Mouse (Mus musculus): ENCODE measurements around the gene Tbc1d2b. TPM values are rescaled to one million over a fixed set of nuclear protein-coding genes. Genes with fewer than 3 reads are reported as not detected.

Tbc1d2b gene
- polyA plus RNA-seq, 1 experiment from 2014 or later: 5.2 TPM

GRCm38 (mm10) chr9:90262591-90263339, 7.8 kb downstream of the Tbc1d2b start:
- ATAC-seq (ENCODE audit: extremely low read depth, insufficient number of reproducible peaks, low FRiP score, low TSS enrichment): no peak
- Histone ChIP-seq H3K27me3 (replicated peaks) (no peaks in the 10 kb centered on the region), H3K27ac (replicated peaks) (no peak overlapping the region), H3K4me2 (no peak overlapping the region), H3K36me3 (0 out of 2 replicates have a peak, but pooled peaks cover 10% of the 10 kb centered on the region), H3K9ac (no peak overlapping the region), H3K9me3 (no peaks in the 10 kb centered on the region), H3K4me3 (no peak overlapping the region), H3K4me1 (peaks cover 47% of the 10 kb centered on the region)
- WGBS: 78% methylated on average over 7 of the region's 7 CpGs

DNA sequence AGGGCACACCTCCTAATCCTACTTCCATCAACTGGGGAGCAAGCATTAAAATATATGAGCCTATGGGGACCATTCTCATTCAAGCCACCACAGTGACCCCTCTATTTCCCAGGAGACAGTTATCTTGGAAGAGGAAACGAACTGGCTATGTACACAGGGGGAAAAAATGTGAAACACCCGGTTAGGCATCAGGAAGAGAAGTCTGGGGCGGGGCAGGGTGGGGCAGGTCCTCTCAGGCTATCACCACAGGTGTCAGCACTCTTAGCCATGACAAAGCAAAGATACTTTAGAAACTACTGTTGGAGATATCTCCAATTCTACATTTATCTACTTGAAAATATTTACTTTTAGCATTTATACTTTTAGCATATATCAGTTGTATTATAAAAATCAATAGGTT, 8.5 kb downstream of the Tbc1d2b start:
- no peak for ATAC-seq (ENCODE audit: extremely low read depth, insufficient number of reproducible peaks, low FRiP score, low TSS enrichment)

GRCm38 (mm10) chr9:90260600-90261375, 9.8 kb downstream of the Tbc1d2b start:
- WGBS: 30% methylated on average over 13 of the region's 13 CpGs
- Histone ChIP-seq H3K4me3 (no peak overlapping the region), H3K9me3 (no peaks in the 10 kb centered on the region), H3K4me1 (peaks cover 59% of the 10 kb centered on the region), H3K27ac (replicated peaks) (peak overlapping the region; percentile 63), H3K9ac (peak overlapping the region; percentile 20; the same call in 1 of the 2 replicates), H3K27me3 (replicated peaks) (no peaks in the 10 kb centered on the region), H3K36me3 (0 out of 2 replicates have a peak, but pooled peaks cover 10% of the 10 kb centered on the region), H3K4me2 (peak overlapping the region; percentile 21)
- ATAC-seq (ENCODE audit: extremely low read depth, insufficient number of reproducible peaks, low FRiP score, low TSS enrichment): no peak

More for the DNA sequence above, 8.5 kb downstream of the Tbc1d2b start:
- Histone ChIP-seq H3K9ac (no peak overlapping the region), H3K4me1 (peaks cover 49% of the 10 kb centered on the region), H3K4me3 (no peak overlapping the region), H3K9me3 (no peaks in the 10 kb centered on the region), H3K36me3 (0 out of 2 replicates have a peak, but pooled peaks cover 10% of the 10 kb centered on the region), H3K27me3 (replicated peaks) (no peaks in the 10 kb centered on the region), H3K27ac (replicated peaks) (no peak overlapping the region), H3K4me2 (no peak overlapping the region)
- WGBS: 43% methylated on average over 3 of the region's 3 CpGs

DNA sequence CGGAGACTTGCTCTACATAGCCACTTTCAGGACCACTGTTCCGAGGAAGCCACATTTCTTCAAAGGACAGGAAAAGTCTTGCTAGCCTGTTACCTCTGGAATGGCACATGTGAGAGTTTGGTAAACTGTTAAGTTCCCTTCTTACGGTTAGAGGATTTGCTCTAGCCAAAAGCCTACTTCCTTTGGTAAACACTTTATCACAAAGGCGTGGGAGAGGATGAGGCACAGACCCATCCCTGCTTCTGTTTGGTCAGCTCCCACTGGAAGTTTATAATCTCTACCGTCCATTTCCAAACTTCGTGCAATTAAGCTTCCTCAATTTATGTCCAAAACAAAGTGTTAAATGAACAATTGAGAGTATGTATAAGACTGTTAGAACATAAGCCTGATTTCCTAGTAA, 10.5 kb downstream of the Tbc1d2b start:
- H3K4me2 ChIP-seq: peak overlapping the region; percentile 21; the same call in 1 of the 2 replicates
- WGBS: 50% methylated on average over 6 of the region's 6 CpGs
- no peak overlapping the region for H3K9ac ChIP-seq
- no peaks in the 10 kb centered on the region for H3K9me3 ChIP-seq
- 0 out of 2 replicates have a peak, but pooled peaks cover 10% of the 10 kb centered on the region for H3K36me3 ChIP-seq
- no peak overlapping the region for H3K4me3 ChIP-seq
- ATAC-seq (ENCODE audit: extremely low read depth, insufficient number of reproducible peaks, low FRiP score, low TSS enrichment): no peak
- peaks cover 61% of the 10 kb centered on the region for H3K4me1 ChIP-seq
- H3K27ac ChIP-seq (replicated peaks): peak overlapping the region; percentile 63
- H3K27me3 ChIP-seq (replicated peaks): no peaks in the 10 kb centered on the region

- H3K4me1 ChIP-seq: peaks cover 61% of the 10 kb centered on the region
- 68% methylated on average over 12 of the region's 12 CpGs for WGBS
- no peak overlapping the region for H3K4me2 ChIP-seq
- H3K27me3 ChIP-seq (replicated peaks): no peaks in the 10 kb centered on the region
- H3K9ac ChIP-seq: no peak overlapping the region
- peak overlapping the region; percentile 63 for H3K27ac ChIP-seq (replicated peaks)
- no peaks in the 10 kb centered on the region for H3K9me3 ChIP-seq
- 0 out of 2 replicates have a peak, but pooled peaks cover 10% of the 10 kb centered on the region for H3K36me3 ChIP-seq
- ATAC-seq (ENCODE audit: extremely low read depth, insufficient number of reproducible peaks, low FRiP score, low TSS enrichment): no peak
- no peak overlapping the region for H3K4me3 ChIP-seq
Observed at GRCm38 (mm10) chr9:90259400-90259950, 11.1 kb downstream of the Tbc1d2b start.

DNA sequence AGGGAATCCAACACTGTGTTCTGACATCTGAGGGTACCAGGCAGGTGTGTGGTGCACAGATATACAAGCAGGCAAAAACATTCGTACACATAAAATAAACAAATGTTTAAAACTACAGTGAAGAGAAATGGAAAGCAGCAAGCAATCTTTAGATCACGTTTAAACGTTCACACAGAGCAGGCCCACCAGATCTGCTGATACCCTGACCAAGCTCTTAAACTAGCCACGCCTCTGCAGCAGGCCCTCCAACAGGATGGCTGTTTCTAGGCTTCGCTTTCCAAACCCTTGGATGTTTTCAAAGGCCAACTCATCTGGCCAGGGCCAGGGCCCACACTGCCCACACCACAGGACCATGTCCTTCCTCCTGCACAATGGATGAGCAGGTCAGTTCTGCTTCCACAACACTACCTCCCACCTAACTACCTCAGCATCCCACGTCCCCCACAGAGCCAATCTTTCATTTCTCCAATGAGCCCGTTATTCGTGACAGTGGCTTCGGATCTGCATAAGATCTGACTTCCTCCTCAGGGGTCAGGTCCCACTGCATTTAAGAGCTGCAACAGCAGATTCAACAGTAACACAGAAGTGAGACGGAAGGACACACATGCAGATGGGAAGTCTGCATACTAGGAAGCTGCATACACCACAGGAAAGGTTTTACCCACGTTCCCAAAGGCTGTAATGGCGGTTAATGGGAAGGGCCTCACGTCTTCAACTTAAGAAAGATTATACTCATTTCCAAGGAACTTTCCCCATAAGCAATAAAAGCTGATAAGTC, 12.7 kb downstream of the Tbc1d2b start:
- peaks cover 61% of the 10 kb centered on the region for H3K4me1 ChIP-seq
- H3K36me3 ChIP-seq: no peaks in the 10 kb centered on the region
- WGBS: 72% methylated on average over 13 of the region's 13 CpGs
- no peak overlapping the region for H3K4me3 ChIP-seq
- H3K9me3 ChIP-seq: no peaks in the 10 kb centered on the region
- H3K27ac ChIP-seq (replicated peaks): no peak overlapping the region
- H3K9ac ChIP-seq: no peak overlapping the region
- ATAC-seq (ENCODE audit: extremely low read depth, insufficient number of reproducible peaks, low FRiP score, low TSS enrichment): no peak
- H3K27me3 ChIP-seq (replicated peaks): no peaks in the 10 kb centered on the region
- no peak overlapping the region for H3K4me2 ChIP-seq

DNA sequence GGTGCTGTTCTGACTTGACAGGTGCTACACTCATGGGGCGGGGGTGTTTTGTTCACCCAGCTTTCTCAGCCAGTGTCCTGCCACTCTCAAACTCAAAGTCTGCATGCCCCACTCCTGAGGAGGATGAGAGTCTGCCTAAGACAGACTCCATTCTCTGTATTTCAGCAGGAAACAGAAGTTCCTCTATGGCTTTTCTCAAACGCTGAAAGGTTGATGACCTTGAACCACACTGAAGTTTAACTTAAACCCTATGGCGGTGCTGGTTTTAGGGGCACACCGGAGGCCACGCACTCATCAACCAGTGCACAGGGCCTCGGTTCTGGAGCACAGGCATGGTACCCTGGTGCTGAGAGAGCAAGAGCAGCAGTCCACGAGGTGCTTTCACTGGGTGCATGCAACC, 13.4 kb downstream of the Tbc1d2b start:
- 57% methylated on average over 7 of the region's 7 CpGs for WGBS
- Histone ChIP-seq H3K4me3 (no peak overlapping the region), H3K27ac (replicated peaks) (no peak overlapping the region), H3K27me3 (replicated peaks) (no peaks in the 10 kb centered on the region), H3K4me2 (no peak overlapping the region), H3K9me3 (no peaks in the 10 kb centered on the region), H3K4me1 (peaks cover 61% of the 10 kb centered on the region), H3K36me3 (no peaks in the 10 kb centered on the region), H3K9ac (no peak overlapping the region)
- no peak for ATAC-seq (ENCODE audit: extremely low read depth, insufficient number of reproducible peaks, low FRiP score, low TSS enrichment)

GRCm38 (mm10) chr9:90255844-90256405, 14.7 kb downstream of the Tbc1d2b start:
- no peak overlapping the region for H3K27ac ChIP-seq (replicated peaks)

GRCm38 (mm10) chr9:90253181-90253580, 17.4 kb downstream of the Tbc1d2b start:
- Histone ChIP-seq H3K27me3 (replicated peaks) (no peaks in the 10 kb centered on the region), H3K4me1 (peaks cover 64% of the 10 kb centered on the region)
- WGBS: 94% methylated on average over 2 of the region's 2 CpGs

More at GRCm38 (mm10) chr9:90255844-90256405, 14.7 kb downstream of the Tbc1d2b start:
- Histone ChIP-seq H3K27me3 (replicated peaks) (no peaks in the 10 kb centered on the region), H3K36me3 (no peaks in the 10 kb centered on the region), H3K9ac (no peak overlapping the region; the same call in 1 of the 2 replicates), H3K9me3 (no peaks in the 10 kb centered on the region), H3K4me2 (no peak overlapping the region), H3K4me1 (peaks cover 59% of the 10 kb centered on the region), H3K4me3 (no peak overlapping the region)
- ATAC-seq (ENCODE audit: extremely low read depth, insufficient number of reproducible peaks, low FRiP score, low TSS enrichment): no peak
- WGBS: 34% methylated on average over 6 of the region's 6 CpGs

DNA sequence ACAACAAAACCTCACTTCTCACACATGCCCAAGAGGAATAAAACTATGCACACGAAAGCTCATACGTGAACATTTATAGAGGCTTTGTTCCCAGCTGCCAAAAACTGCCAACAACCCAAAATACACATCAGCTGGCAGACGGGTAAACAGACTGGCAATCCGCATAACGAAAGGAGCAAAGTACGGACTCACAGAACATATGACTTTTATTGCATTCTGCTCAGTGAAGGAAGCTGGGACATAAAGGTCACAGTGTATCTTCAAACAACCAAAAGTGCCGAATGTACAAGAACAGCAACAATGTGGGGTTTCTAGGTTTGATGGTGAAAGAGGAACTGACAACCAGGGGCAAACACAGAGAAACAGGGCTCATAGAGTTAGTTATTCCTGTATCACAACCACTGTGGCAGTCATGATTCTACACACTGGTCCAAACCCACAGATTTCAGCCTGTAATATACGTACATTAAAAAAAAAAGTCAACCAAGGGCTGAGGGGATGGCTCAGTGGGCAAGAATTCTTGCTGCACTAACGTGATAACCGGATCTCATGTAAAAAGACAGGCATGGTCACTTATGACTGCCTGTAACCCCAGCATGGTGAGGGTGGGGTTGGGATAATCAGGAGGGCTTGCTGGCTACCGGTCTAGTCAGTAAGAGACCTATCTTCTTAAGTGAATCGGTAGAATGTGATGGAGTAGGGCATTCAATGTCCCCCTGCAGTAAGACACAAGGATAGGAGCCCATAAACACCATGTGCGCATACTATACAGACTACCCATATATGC, 19.4 kb downstream of the Tbc1d2b start:
- 78% methylated on average over 13 of the region's 13 CpGs for WGBS
- Histone ChIP-seq H3K9ac (no peak overlapping the region), H3K27ac (replicated peaks) (0 out of 2 replicates have a peak overlapping the region, but pooled peaks have one; percentile 12), H3K4me3 (no peak overlapping the region), H3K4me1 (peaks cover 57% of the 10 kb centered on the region), H3K9me3 (no peaks in the 10 kb centered on the region), H3K27me3 (replicated peaks) (no peaks in the 10 kb centered on the region), H3K4me2 (no peak overlapping the region), H3K36me3 (peaks cover 13% of the 10 kb centered on the region; the same call in 1 of the 2 replicates)
- no peak for ATAC-seq (ENCODE audit: extremely low read depth, insufficient number of reproducible peaks, low FRiP score, low TSS enrichment)

More at GRCm38 (mm10) chr9:90253181-90253580, 17.4 kb downstream of the Tbc1d2b start:
- ATAC-seq (ENCODE audit: extremely low read depth, insufficient number of reproducible peaks, low FRiP score, low TSS enrichment): no peak
- H3K27ac ChIP-seq (replicated peaks): no peak overlapping the region
- no peak overlapping the region for H3K4me3 ChIP-seq
- H3K9me3 ChIP-seq: no peaks in the 10 kb centered on the region
- no peak overlapping the region for H3K9ac ChIP-seq
- H3K4me2 ChIP-seq: no peak overlapping the region
- no peaks in the 10 kb centered on the region for H3K36me3 ChIP-seq
